Mouse (Mus musculus) kidney, postnatal 25 days (tissue): ENCODE measurements at regions not wholly inside any gene's neighbourhood (a gene's known extent, or its start where the extent isn't known, plus 50 kb on each side); places are given as distances from the start of the nearest gene placed in this dataset.

Experiments used
- DNase-seq, 2 experiments: peaks; one replicate each; pipeline ENCODE4 v3.0.0; 2021; ENCODE audit warnings: mixed read lengths in 2 of 2

- DNase-seq: no peak
These were observed 132.2 kb upstream of the Meis1 start for GRCm38 (mm10) chr11:19151026-19151425.

DNA sequence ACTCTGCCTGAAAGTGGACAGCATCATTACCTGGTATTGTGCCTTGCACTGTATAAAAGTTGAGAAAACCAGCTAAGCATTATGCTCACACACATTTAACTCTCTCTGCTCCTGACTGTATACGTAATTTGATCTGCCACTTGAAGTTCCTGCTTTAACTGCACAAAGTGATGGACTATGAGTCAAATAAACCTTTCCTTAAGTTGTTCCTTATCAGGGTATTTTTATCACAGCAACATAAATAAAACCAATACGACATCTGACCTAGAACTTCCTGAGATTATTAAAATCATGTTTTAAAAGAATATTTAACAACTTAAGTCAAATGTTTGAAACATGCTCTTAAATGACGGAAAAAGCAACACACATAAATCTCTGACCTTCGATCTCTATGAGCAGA lies 134.9 kb upstream of the Meis1 start:
- no peak for DNase-seq

DNA sequence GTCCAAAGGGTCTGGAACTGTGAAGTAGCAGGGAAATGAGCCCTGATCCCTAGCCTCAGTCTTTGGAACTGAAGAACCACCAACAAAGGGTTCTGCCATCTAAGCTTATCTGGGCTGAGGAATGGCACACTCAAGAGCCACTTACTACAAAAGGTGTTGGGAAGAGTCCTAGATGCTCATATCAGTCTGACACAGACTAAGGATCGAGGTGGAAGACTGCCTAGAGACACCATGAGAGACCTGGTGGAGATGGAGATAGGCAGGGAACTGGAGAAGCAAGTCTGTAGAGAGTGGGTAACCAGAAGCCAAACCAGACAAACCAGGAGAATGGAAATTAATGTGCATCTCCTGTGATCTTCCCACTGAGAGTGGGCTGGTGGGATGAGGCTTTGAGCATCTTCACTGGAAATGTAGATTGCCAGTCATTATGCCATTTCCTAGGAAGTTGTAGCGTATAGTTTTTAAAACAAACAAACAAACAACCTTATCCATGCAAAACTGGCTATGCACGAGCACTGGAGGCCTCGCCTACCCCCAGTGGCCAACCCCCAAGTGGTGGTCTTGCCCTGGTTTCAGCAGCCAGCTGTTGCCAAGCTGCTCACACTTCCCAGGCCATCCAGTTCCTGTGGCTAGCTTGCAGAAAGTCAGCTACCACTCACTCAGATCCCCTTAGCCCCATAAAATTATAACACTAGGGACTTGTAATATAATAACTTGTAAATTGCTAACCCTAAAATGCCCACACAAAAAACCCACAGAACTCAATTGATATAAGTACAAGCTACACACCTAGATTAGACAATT lies 136.2 kb upstream of the Meis1 start:
- no peak for DNase-seq

- no peak for DNase-seq
These were observed 136.8 kb upstream of the Meis1 start for GRCm38 (mm10) chr11:19155617-19155983.

GRCm38 (mm10) chr11:19160227-19160626 lies 141.4 kb upstream of the Meis1 start:
- no peak for DNase-seq

DNA sequence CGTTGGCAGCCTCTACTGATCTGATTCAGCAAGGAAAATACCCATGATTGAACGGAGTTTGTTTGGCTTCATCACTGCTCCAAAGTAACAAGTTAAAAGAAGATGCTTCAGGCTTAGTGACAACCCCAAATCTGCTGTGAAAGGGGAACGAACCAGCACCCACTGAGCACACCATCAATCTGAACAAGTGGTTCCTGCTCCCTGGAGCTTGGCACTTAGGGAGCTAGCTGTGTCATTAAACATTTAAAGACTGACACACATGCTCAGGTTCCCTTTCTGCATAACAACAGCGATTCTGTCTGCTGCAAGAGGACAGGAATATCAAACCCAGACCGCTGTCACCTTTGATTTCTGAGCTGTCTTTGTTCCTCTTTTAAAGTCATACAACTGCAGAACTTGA lies 141.9 kb upstream of the Meis1 start:
- DNase-seq: no peak

- DNase-seq: no peak
These were observed 152.2 kb upstream of the Meis1 start for GRCm38 (mm10) chr11:19170938-19171337.

- DNase-seq: no peak
These were observed 155.7 kb upstream of the Meis1 start for GRCm38 (mm10) chr11:19174305-19175017.

DNA sequence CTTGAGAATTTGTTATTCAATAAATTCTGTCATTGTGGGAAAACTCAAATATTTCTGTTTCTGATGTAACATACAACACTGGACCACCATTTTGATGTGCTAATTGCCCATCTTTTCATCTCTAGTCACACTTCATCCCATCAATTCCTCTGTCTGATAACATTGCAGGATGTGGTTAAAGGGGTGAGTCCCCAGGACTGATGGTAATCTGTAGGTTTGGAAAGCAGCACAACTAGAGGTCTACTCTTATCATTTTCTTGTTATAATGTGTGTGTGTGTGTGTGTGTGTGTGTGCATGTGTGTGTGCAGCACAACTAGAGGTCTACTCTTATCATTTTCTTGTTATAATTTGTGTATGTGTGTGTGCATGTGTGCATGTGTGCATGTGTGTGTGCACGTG lies 160.5 kb upstream of the Meis1 start:
- DNase-seq: no peak

DNA sequence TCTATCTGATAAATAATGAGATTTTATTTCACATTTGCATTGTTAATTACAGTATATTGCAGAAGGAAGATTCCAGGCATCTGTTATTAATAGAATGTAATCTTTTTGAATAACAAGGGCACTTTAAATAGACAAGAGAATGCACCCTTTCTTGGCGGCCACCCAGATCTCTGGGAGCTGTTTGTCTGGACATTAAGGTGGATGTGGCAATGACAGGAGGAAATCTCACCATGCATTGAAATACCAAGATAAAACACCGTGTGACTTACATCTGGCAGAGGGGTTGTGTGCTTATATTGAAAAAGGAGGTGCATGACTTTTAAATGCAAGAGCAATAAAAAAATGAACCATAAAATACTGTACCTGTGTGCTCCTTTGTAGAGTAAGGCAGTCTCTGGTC lies 171.0 kb upstream of the Meis1 start:
- DNase-seq: peak in 1 of 2 experiments; percentile 34

DNA sequence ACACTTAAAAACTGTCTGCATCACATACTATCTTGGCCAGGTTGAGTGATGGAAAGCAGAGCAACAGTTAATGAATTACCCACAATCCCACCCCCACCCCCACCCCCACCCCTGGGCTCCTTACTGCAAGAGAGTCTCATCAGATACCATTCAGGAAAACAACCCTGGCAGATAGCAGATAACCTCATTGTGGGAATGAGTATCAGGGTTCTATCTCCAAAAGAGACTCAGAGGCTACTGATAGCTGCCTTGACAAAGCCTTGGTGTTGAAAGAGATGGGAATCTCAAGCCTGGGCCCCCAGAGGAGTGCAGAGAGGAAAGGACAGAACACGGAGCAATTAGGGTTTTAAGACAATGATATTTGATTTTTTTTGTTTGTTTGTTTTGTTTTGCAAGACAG lies 175.7 kb upstream of the Meis1 start:
- no peak for DNase-seq

DNA sequence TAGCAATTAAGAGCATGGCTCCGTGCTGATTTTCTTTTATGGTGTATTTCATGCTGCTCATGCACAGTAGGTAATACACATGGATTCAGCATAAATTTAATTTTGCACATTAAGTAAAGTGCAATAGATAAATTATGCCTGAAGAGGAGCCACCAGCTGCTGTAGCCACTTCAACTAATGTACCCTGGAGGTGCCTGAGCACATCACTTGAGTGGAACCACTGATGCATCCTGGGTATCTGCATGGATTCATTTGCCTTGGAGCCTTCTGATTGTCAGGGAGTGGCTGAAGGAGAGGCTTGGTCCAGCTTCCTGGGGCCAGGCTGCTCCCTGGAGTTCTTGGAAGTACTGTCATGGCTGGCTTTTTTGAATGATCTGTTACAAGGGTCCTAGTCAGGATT lies 179.0 kb upstream of the Meis1 start:
- no peak for DNase-seq

GRCm38 (mm10) chr11:19202602-19203517 lies 184.1 kb upstream of the Meis1 start:
- DNase-seq: no peak

- no peak for DNase-seq
These were observed 184.7 kb upstream of the Meis1 start for GRCm38 (mm10) chr11:19203518-19203900.

DNA sequence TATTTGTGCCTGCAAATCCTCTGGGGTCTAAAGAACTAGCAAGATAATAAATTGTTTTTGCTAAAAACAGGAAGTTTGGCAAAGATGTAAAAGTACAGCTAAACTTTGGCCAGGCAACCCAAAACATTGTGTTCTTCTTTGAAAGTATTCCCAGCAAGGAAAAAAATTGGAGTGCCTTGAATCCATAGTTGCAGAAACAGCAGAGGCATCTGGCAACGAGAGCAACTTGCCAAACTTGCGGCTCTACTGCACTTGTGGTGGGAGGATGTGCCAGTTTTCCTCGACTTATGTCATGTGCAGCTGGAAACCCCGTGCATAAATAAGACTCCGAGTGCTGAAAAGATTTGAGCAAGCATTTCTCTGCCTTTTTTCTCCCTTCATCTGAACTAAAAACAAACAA lies 185.2 kb upstream of the Meis1 start:
- DNase-seq: peak; percentile 62 to 88

- DNase-seq: peak; percentile 23 to 58
These were observed 185.7 kb upstream of the Meis1 start for GRCm38 (mm10) chr11:19204521-19204920.

- no peak for DNase-seq
These were observed 186.4 kb upstream of the Meis1 start for GRCm38 (mm10) chr11:19205174-19205573.

- peak in 1 of 2 experiments; percentile 36 for DNase-seq
These were observed 200.7 kb upstream of the Meis1 start for GRCm38 (mm10) chr11:19219476-19219875.

DNA sequence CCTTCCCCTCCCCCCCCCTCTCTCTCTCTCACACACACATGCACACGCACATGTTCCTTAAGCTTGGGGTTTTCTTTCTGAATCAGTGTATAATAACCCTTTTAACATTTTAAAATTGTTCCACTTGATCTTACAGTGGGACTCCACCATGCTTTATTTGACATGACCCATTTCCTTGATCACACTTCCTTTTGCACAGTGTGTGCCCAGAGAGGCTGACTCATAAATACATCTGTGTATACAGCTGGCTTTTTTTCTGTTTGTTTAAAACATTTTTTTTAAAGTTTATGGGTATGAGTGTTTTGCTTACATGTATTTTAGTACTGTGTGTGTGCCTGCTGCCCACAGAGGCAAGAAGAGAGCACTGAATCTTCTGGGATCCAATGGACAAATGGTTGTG lies 202.7 kb upstream of the Meis1 start:
- no peak for DNase-seq

DNA sequence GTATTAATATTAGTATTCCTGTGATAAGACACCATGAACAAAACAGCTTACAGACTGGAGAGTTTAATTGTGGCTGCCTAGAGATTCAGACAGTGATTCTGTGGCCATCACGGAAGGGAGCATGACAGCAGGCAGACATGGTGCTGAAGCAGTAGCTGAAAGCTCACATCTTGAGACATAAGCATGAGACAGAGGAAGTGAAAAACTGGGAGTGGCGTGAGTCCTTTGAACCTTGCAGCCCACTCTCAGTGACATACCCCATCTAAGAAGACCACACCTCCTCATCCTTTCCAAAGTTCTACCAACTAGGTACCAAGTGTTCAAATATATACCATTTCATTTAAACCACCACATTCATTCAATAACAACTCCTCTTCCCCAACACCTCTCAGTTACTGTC lies 208.0 kb upstream of the Meis1 start:
- no peak for DNase-seq

- no peak for DNase-seq
These were observed 208.9 kb upstream of the Meis1 start for GRCm38 (mm10) chr11:19227716-19228115.

DNA sequence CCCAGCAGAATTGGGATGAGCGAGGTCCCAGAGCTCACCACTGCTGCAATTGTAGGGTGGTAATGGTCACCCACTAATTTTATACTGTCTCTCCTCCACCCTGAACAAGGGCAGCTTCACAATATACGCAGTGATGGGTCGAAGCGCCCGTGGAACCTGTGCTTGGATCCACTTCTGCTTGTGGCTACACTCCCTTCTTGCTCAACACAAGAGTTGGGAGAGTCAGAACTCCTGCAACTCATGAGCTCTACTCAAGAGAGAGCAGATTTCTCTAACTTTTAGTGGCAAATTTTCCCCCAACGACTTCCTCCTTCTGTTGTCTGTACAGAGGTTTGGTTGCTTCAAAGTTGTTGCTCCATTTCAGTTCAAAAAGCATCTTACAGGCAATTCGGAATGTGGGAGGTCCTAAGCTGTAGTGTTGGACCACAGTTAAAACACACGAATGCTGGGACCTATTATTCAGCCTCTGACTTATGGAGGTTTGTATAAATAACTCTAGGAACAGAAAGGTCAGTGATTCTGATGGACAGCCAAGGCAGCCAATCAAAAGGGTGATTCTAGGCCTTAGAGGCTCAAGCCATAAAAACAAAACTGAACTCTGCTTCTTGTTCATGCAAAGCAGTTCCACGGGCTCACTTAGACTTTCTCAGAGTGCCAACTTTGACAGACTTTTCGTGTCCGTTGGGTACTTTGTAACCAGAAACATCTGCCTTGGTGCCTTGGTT lies 227.8 kb upstream of the Meis1 start:
- DNase-seq: no peak

- DNase-seq: no peak
These were observed 234.8 kb upstream of the Meis1 start for GRCm38 (mm10) chr11:19253605-19254004.
